Mouse (Mus musculus): ENCODE data around the gene Ms4a15. TPM values are rescaled to one million over a fixed set of nuclear protein-coding genes. Genes with fewer than 3 reads are reported as not detected.

Ms4a15 gene
- total and polyA plus RNA-seq, 3 experiments, result not detected

GRCm38 (mm10) chr19:11015468-11015867, 22.4 kb upstream of the Ms4a15 start:
- no peak overlapping the region for H3K9ac ChIP-seq (ENCODE audit: low read depth, low read length)
- no peak for DNase-seq
- H3K79me2 ChIP-seq (replicated peaks; ENCODE audit: control insufficient read depth, insufficient read depth, low read length), result no peaks in the 10 kb centered on the region
- intact Hi-C loops (cut with DNase I), result no loop called here
- no peak overlapping the region for H3K4me3 ChIP-seq
- no peak for TF ChIP-seq POLR2A (IDR thresholded peaks at IDR 0.05; ENCODE audit: insufficient read depth, low read depth, low read length)
- TF ChIP-seq EP300 (IDR thresholded peaks at IDR 0.05; ENCODE audit: insufficient read depth, low read depth, low read length), result no peak
- TF ChIP-seq CTCF (IDR thresholded peaks at IDR 0.05), result no peak
- H3K36me3 ChIP-seq (ENCODE audit: control insufficient read depth, insufficient read depth, low read length), result no peaks in the 10 kb centered on the region
- no peaks in the 10 kb centered on the region for H3K27me3 ChIP-seq (ENCODE audit: control insufficient read depth, insufficient read depth, low read length)
- peaks cover 2% of the 10 kb centered on the region for H3K4me1 ChIP-seq (ENCODE audit: control insufficient read depth, insufficient read depth, low read length)
- H3K27ac ChIP-seq, result no peak overlapping the region

GRCm38 (mm10) chr19:10991911-10992310, 1.1 kb downstream of the Ms4a15 start:
- no peak for TF ChIP-seq POLR2A (IDR thresholded peaks at IDR 0.05; ENCODE audit: insufficient read depth, low read depth, low read length)
- no peak for TF ChIP-seq EP300 (IDR thresholded peaks at IDR 0.05; ENCODE audit: insufficient read depth, low read depth, low read length)
- TF ChIP-seq CTCF (IDR thresholded peaks at IDR 0.05), result no peak
- no peak for DNase-seq
- no peaks in the 10 kb centered on the region for H3K27me3 ChIP-seq (ENCODE audit: control insufficient read depth, insufficient read depth, low read length)
- H3K36me3 ChIP-seq (ENCODE audit: control insufficient read depth, insufficient read depth, low read length), result no peaks in the 10 kb centered on the region
- H3K79me2 ChIP-seq (replicated peaks; ENCODE audit: control insufficient read depth, insufficient read depth, low read length), result no peaks in the 10 kb centered on the region
- no peak overlapping the region for H3K9ac ChIP-seq (ENCODE audit: low read depth, low read length)
- intact Hi-C loops (cut with DNase I), result no loop called here
- H3K4me3 ChIP-seq, result no peak overlapping the region
- no peaks in the 10 kb centered on the region for H3K4me1 ChIP-seq (ENCODE audit: control insufficient read depth, insufficient read depth, low read length)
- H3K27ac ChIP-seq, result no peak overlapping the region

GRCm38 (mm10) chr19:10990751-10991150, 2.3 kb downstream of the Ms4a15 start:
- Histone ChIP-seq H3K36me3 (ENCODE audit: control insufficient read depth, insufficient read depth, low read length) (no peaks in the 10 kb centered on the region), H3K27ac (no peak overlapping the region), H3K4me3 (no peak overlapping the region), H3K27me3 (ENCODE audit: control insufficient read depth, insufficient read depth, low read length) (no peaks in the 10 kb centered on the region), H3K79me2 (replicated peaks; ENCODE audit: control insufficient read depth, insufficient read depth, low read length) (no peaks in the 10 kb centered on the region), H3K9ac (ENCODE audit: low read depth, low read length) (no peak overlapping the region), H3K4me1 (ENCODE audit: control insufficient read depth, insufficient read depth, low read length) (no peaks in the 10 kb centered on the region)
- intact Hi-C loops (cut with DNase I), result no loop called here
- DNase-seq, result no peak
- 31% methylated on average over 1 of the region's 1 CpGs for WGBS
- TF ChIP-seq CTCF (IDR thresholded peaks at IDR 0.05) (no peak), EP300 (IDR thresholded peaks at IDR 0.05; ENCODE audit: insufficient read depth, low read depth, low read length) (no peak), POLR2A (IDR thresholded peaks at IDR 0.05; ENCODE audit: insufficient read depth, low read depth, low read length) (no peak)

GRCm38 (mm10) chr19:10988563-10988962, 4.5 kb downstream of the Ms4a15 start:
- Histone ChIP-seq H3K4me1 (ENCODE audit: control insufficient read depth, insufficient read depth, low read length) (no peaks in the 10 kb centered on the region), H3K9ac (ENCODE audit: low read depth, low read length) (no peak overlapping the region), H3K79me2 (replicated peaks; ENCODE audit: control insufficient read depth, insufficient read depth, low read length) (no peaks in the 10 kb centered on the region), H3K27ac (no peak overlapping the region), H3K36me3 (ENCODE audit: control insufficient read depth, insufficient read depth, low read length) (no peaks in the 10 kb centered on the region), H3K4me3 (no peak overlapping the region), H3K27me3 (ENCODE audit: control insufficient read depth, insufficient read depth, low read length) (no peaks in the 10 kb centered on the region)
- intact Hi-C loops (cut with DNase I), result no loop called here
- no peak for DNase-seq
- TF ChIP-seq POLR2A (IDR thresholded peaks at IDR 0.05; ENCODE audit: insufficient read depth, low read depth, low read length), result no peak
- TF ChIP-seq CTCF (IDR thresholded peaks at IDR 0.05), result no peak
- TF ChIP-seq EP300 (IDR thresholded peaks at IDR 0.05; ENCODE audit: insufficient read depth, low read depth, low read length), result no peak
- WGBS, result 96% methylated on average over 1 of the region's 1 CpGs

- H3K4me3 ChIP-seq, result no peak overlapping the region
- no peaks in the 10 kb centered on the region for H3K4me1 ChIP-seq (ENCODE audit: control insufficient read depth, insufficient read depth, low read length)
- H3K79me2 ChIP-seq (replicated peaks; ENCODE audit: control insufficient read depth, insufficient read depth, low read length), result no peaks in the 10 kb centered on the region
- H3K36me3 ChIP-seq (ENCODE audit: control insufficient read depth, insufficient read depth, low read length), result no peaks in the 10 kb centered on the region
- no peak overlapping the region for H3K27ac ChIP-seq
- H3K27me3 ChIP-seq (ENCODE audit: control insufficient read depth, insufficient read depth, low read length), result no peaks in the 10 kb centered on the region
- intact Hi-C loops (cut with DNase I), result no loop called here
- WGBS, result 88% methylated on average over 4 of the region's 4 CpGs
- no peak for TF ChIP-seq EP300 (IDR thresholded peaks at IDR 0.05; ENCODE audit: insufficient read depth, low read depth, low read length)
- no peak for TF ChIP-seq POLR2A (IDR thresholded peaks at IDR 0.05; ENCODE audit: insufficient read depth, low read depth, low read length)
- TF ChIP-seq CTCF (IDR thresholded peaks at IDR 0.05), result no peak
- H3K9ac ChIP-seq (ENCODE audit: low read depth, low read length), result no peak overlapping the region
- DNase-seq, result no peak
Measured at GRCm38 (mm10) chr19:10985889-10986288, 7.2 kb downstream of the Ms4a15 start.

GRCm38 (mm10) chr19:10984551-10984950, 8.5 kb downstream of the Ms4a15 start:
- H3K27ac ChIP-seq, result no peak overlapping the region
- H3K4me1 ChIP-seq (ENCODE audit: control insufficient read depth, insufficient read depth, low read length), result peaks cover 1% of the 10 kb centered on the region; the same call in 1 of the 2 replicates
- no peaks in the 10 kb centered on the region for H3K27me3 ChIP-seq (ENCODE audit: control insufficient read depth, insufficient read depth, low read length)
- H3K36me3 ChIP-seq (ENCODE audit: control insufficient read depth, insufficient read depth, low read length), result no peaks in the 10 kb centered on the region
- no peak overlapping the region for H3K9ac ChIP-seq (ENCODE audit: low read depth, low read length)
- intact Hi-C loops (cut with DNase I), result no loop called here
- no peak overlapping the region for H3K4me3 ChIP-seq
- H3K79me2 ChIP-seq (replicated peaks; ENCODE audit: control insufficient read depth, insufficient read depth, low read length), result no peaks in the 10 kb centered on the region
- no peak for DNase-seq
- TF ChIP-seq CTCF (IDR thresholded peaks at IDR 0.05) (peak; percentile 24), POLR2A (IDR thresholded peaks at IDR 0.05; ENCODE audit: insufficient read depth, low read depth, low read length) (no peak)
- 68% methylated on average over 13 of the region's 13 CpGs for WGBS

Data from heart, adult 2 months (tissue).